Mouse (Mus musculus) liver, embryonic 12.5 days (tissue): ENCODE results near the gene Fgf22. TPM values are rescaled to one million over a fixed set of nuclear protein-coding genes. Genes with fewer than 3 reads are reported as not detected.

ENCODE experiments used
- ATAC-seq: fragments of 200-750 bp; cut with Nextera tagmentation; 2 replicates; pipeline ENCODE4 v1.8.0; 2017; ENCODE audit warnings: moderate number of reproducible peaks, mild to moderate bottlenecking, moderate library complexity
- H3K27ac ChIP-seq: fragments of 300-500 bp; sonication (generic); 2 replicates; pipeline ENCODE4 v1.5.1; 2016; ENCODE audit warnings: mild to moderate bottlenecking
- H3K27me3 ChIP-seq: fragments of 300-500 bp; sonication (generic); replicated peaks from 2 replicates; pipeline ENCODE4 v1.6.1; 2016; ENCODE audit warnings: mild to moderate bottlenecking, moderate library complexity
- H3K36me3 ChIP-seq: fragments of 300-500 bp; sonication (generic); 2 replicates; pipeline ENCODE4 v1.6.1; 2016; ENCODE audit warnings: mild to moderate bottlenecking, moderate library complexity
- H3K4me1 ChIP-seq: fragments of 300-500 bp; sonication (generic); 2 replicates; pipeline ENCODE4 v1.6.1; 2016
- H3K4me2 ChIP-seq: fragments of 300-500 bp; sonication (generic); 2 replicates; pipeline ENCODE4 v1.6.1; 2016; ENCODE audit warnings: mild to moderate bottlenecking, moderate library complexity
- H3K4me3 ChIP-seq: fragments of 300-500 bp; sonication (generic); 2 replicates; pipeline ENCODE4 v1.5.1; 2016; ENCODE audit warnings: mild to moderate bottlenecking, moderate library complexity
- H3K9ac ChIP-seq: fragments of 300-500 bp; sonication (generic); 2 replicates; pipeline ENCODE4 v1.6.1; 2016; ENCODE audit warnings: mild to moderate bottlenecking, moderate library complexity
- H3K9me3 ChIP-seq: fragments of 300-500 bp; sonication (generic); replicated peaks from 2 replicates; pipeline ENCODE4 v1.6.1; 2016; ENCODE audit warnings: mild to moderate bottlenecking, moderate library complexity
- WGBS: fragments of 180-500 bp; shearing (Covaris S2); methylation state at CpG from one replicate; pipeline ENCODE4 v1.1.7; 2016; ENCODE audit not compliant: insufficient replicate concordance; 5-methylcytosine and 5-hydroxymethylcytosine counted together
- polyA plus RNA-seq: library from polyadenylated mRNA; unstranded; fragments of >200 nt; fragmentation: Nextera tagmentation; extraction: Ambion mirVana; gene quantifications from 2 replicates; pipeline ENCODE4 v1.2.1, GENCODE M21; 2016

Gene Fgf22
- polyA plus RNA-seq, 1 experiment from 2014 or later = 0.11 TPM

DNA sequence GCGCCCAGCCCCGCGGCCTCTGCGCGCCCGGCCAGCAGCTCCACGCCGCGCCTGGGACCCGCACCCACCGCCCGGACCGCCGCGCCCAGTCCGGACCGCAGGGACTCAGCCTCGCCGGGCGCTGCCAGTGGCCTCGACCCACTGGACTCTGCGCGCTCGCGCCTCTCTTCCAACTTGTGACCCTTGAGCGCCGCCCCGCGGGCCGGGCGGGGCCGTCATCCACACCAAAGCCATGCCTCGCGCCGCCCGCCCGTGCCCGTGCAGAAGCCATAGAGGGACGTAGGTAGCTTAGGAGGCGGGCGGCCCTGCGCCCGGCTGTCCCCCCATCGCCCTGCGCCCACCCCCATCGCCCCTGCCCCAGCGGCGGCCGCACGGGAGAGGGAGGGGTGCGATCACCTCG, 19.5 kb upstream of the Fgf22 start:
- peaks cover 69% of the 10 kb centered on the region for H3K36me3 ChIP-seq
- H3K27ac ChIP-seq = no peak overlapping the region
- H3K4me3 ChIP-seq = no peak overlapping the region; the same call in 1 of the 2 replicates
- H3K27me3 ChIP-seq = peaks cover 15% of the 10 kb centered on the region
- peak overlapping the region; percentile 28 for H3K4me2 ChIP-seq
- no peak for ATAC-seq
- H3K9me3 ChIP-seq = peaks cover 19% of the 10 kb centered on the region; the same call in 1 of the 2 replicates
- H3K4me1 ChIP-seq = no peaks in the 10 kb centered on the region
- 47% methylated on average over 52 of the region's 52 CpGs for WGBS
- H3K9ac ChIP-seq = no peak overlapping the region

- Histone ChIP-seq H3K9ac (no peak overlapping the region), H3K9me3 (peaks cover 19% of the 10 kb centered on the region; the same call in 1 of the 2 replicates), H3K4me2 (no peak overlapping the region), H3K4me3 (no peak overlapping the region), H3K36me3 (peaks cover 82% of the 10 kb centered on the region), H3K27me3 (peaks cover 15% of the 10 kb centered on the region), H3K27ac (no peak overlapping the region), H3K4me1 (no peaks in the 10 kb centered on the region)
- 87% methylated on average over 14 of the region's 14 CpGs for WGBS
- ATAC-seq = no peak
Measured at GRCm38 (mm10) chr10:79736706-79737105, 18.2 kb upstream of the Fgf22 start.

GRCm38 (mm10) chr10:79738259-79738658, 16.6 kb upstream of the Fgf22 start:
- Histone ChIP-seq H3K9ac (no peak overlapping the region), H3K4me2 (no peak overlapping the region), H3K4me1 (no peaks in the 10 kb centered on the region), H3K9me3 (peaks cover 19% of the 10 kb centered on the region; the same call in 1 of the 2 replicates), H3K27me3 (peaks cover 15% of the 10 kb centered on the region), H3K36me3 (peaks cover 96% of the 10 kb centered on the region), H3K27ac (no peak overlapping the region), H3K4me3 (no peak overlapping the region)
- 91% methylated on average over 10 of the region's 10 CpGs for WGBS
- ATAC-seq = no peak

- H3K4me1 ChIP-seq = no peaks in the 10 kb centered on the region
- ATAC-seq = no peak
- H3K9me3 ChIP-seq = peaks cover 19% of the 10 kb centered on the region; the same call in 1 of the 2 replicates
- WGBS = 90% methylated on average over 28 of the region's 28 CpGs
- no peak overlapping the region for H3K4me2 ChIP-seq
- H3K9ac ChIP-seq = no peak overlapping the region
- H3K4me3 ChIP-seq = no peak overlapping the region
- H3K27me3 ChIP-seq = peaks cover 15% of the 10 kb centered on the region
- no peak overlapping the region for H3K27ac ChIP-seq
- H3K36me3 ChIP-seq = peaks cover 99% of the 10 kb centered on the region
Measured at GRCm38 (mm10) chr10:79739234-79739633, 15.6 kb upstream of the Fgf22 start.

GRCm38 (mm10) chr10:79740863-79741262, 14.0 kb upstream of the Fgf22 start:
- H3K9ac ChIP-seq = no peak overlapping the region

DNA sequence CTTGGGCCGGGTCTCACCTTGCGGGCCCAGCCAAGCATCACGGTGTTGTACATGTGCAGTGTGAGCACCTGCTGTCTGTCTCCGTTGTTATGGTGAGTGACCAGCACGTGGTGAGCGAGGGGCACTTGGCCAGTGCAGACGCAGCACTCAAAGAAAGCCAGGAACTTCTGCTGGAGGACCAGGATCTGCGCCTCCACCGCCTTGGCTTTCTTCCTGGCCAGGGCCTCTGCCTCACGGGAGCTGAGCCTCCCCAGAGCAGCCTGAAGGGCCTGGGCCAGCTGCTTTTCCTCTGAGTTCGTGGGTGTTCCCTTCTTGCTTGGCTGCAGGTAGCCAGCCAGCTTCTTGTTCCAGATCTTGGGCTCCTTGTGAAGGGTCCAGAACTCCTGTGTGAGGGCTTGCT, 11.7 kb upstream of the Fgf22 start:
- Histone ChIP-seq H3K4me1 (peaks cover 22% of the 10 kb centered on the region), H3K27ac (no peak overlapping the region), H3K4me3 (no peak overlapping the region), H3K4me2 (no peak overlapping the region), H3K27me3 (no peaks in the 10 kb centered on the region), H3K9ac (no peak overlapping the region), H3K36me3 (peaks cover 62% of the 10 kb centered on the region), H3K9me3 (0 out of 2 replicates have a peak, but pooled peaks cover 8% of the 10 kb centered on the region)
- WGBS = 86% methylated on average over 11 of the region's 11 CpGs
- ATAC-seq = no peak

More at GRCm38 (mm10) chr10:79740863-79741262, 14.0 kb upstream of the Fgf22 start:
- 79% methylated on average over 11 of the region's 11 CpGs for WGBS
- H3K4me3 ChIP-seq = no peak overlapping the region
- no peak overlapping the region for H3K4me2 ChIP-seq
- H3K4me1 ChIP-seq = peaks cover 8% of the 10 kb centered on the region
- H3K27ac ChIP-seq = no peak overlapping the region
- H3K27me3 ChIP-seq = peaks cover 4% of the 10 kb centered on the region; the same call in 1 of the 2 replicates
- no peak for ATAC-seq
- H3K9me3 ChIP-seq = peaks cover 12% of the 10 kb centered on the region; the same call in 1 of the 2 replicates
- peaks cover 85% of the 10 kb centered on the region for H3K36me3 ChIP-seq

DNA sequence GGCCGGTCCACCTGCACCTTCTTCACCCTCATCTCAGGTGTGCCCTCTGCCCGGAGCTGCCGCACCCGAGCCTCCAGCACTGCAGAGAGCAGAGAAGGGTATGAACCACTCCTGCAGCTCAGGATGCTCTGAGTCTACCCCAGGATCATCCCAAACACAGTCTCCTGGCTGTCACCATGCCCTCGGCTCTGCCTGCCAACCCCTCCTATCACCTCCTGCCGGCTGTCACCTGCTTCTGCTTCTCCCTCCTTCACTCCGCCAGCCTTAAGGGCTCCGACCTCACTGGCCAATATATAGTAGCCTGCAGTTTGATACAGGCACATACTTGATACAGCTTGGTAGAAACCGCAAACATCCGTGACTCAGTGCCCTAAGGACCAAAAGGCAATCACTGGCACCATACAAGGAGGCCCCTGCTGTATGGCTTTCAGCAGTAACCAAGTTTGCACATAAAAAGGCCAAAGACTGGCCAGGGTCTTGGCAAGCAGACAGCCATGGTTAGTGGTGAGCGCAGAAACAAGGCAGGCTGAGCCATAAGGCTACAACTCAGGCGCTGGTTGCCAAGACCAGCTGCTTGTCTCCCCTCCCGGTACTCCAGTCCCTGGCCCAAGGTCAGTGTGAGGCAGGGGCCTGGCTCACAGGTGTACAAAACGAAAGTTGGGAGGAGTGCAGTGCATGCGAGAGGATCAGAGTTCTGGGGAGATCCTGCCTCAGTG, 11.1 kb upstream of the Fgf22 start:
- H3K27me3 ChIP-seq = no peaks in the 10 kb centered on the region
- no peak overlapping the region for H3K27ac ChIP-seq
- no peak overlapping the region for H3K9ac ChIP-seq
- no peak overlapping the region for H3K4me3 ChIP-seq
- H3K4me2 ChIP-seq = no peak overlapping the region
- H3K4me1 ChIP-seq = peaks cover 22% of the 10 kb centered on the region
- 0 out of 2 replicates have a peak, but pooled peaks cover 8% of the 10 kb centered on the region for H3K9me3 ChIP-seq
- 83% methylated on average over 15 of the region's 15 CpGs for WGBS
- no peak for ATAC-seq
- peaks cover 56% of the 10 kb centered on the region for H3K36me3 ChIP-seq

DNA sequence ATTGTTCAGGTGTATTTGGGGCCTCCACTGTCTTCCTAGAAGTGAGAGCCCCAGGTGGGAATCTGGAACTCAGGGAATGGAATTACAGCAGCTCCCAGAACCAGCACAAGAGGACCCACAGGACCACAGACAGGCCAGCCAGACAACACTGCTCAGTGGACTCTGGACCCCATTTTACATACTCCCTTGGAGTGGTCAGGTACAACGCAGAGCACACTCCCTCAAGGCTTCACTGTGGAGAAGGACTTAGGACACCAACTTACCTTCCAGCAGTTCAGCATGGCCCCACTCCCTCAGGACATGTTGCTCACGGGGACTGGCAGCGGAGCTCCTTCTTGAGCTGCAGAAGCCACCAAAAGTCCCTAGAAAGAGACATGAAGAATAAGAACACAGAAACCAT, 9.5 kb upstream of the Fgf22 start:
- Histone ChIP-seq H3K4me1 (peaks cover 32% of the 10 kb centered on the region), H3K9ac (peak overlapping the region; percentile 72; the same call in 1 of the 2 replicates), H3K4me2 (peak overlapping the region; percentile 84), H3K27me3 (no peaks in the 10 kb centered on the region), H3K27ac (no peak overlapping the region), H3K9me3 (no peaks in the 10 kb centered on the region), H3K36me3 (peaks cover 40% of the 10 kb centered on the region), H3K4me3 (peak overlapping the region; percentile 71)
- 82% methylated on average over 3 of the region's 3 CpGs for WGBS
- no peak for ATAC-seq

DNA sequence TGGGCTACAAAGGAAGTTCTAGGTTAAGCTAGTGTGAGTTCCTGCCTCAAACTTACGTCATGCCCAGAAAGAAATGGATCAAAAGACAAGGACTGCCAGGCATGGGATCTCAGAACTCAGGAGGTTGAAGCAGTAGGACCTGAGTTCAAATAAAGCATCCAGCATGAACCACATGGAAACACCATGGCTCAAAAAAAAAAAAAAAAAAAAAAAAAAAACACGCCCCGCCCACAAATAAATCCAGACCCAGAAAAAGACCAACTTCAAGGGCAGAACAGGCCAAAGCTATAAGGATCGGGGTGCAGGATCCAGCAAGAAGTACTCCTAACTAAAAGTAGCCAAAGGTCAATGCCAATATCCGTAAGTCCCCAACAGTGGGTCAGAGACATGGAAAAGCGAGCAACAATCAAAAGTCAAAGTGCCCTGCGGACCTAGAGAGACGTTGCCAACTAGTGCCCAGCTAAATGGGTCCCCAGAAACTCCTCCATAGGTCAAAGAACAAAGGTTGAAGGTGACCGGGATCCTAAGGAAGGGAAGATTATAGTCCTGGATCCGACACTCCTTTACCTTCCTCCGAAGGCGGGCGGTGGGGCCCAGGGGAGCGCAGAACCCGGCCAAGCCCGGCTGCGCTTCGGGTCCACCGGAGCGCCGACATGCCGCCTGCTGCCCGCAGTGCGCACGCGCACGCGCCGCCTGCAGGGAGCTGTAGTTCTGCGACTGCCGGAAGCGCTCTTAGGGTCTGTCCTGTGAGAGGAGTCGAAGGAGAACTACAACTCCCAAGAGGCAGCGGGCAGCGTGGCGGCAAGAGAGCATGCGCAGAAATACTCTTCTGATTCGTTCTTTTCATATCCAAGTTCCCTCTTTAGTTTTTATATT, 8.7 kb upstream of the Fgf22 start, which contains the start of gene Polrmt:
Gene Polrmt (minus strand): TSS at position 684 of the 876 bp plus-strand sequence.
- Histone ChIP-seq H3K27me3 (no peaks in the 10 kb centered on the region), H3K9me3 (no peaks in the 10 kb centered on the region), H3K36me3 (peaks cover 33% of the 10 kb centered on the region), H3K4me3 (peak within 1 kb of the TSS; percentile 71), H3K9ac (peak within 1 kb of the TSS; percentile 72), H3K4me2 (peak within 1 kb of the TSS; percentile 84), H3K27ac (peak within 1 kb of the TSS; percentile 82), H3K4me1 (peaks cover 32% of the 10 kb centered on the region)
- peak; percentile 96 for ATAC-seq
- WGBS = 3% methylated on average over 38 of the region's 38 CpGs

DNA sequence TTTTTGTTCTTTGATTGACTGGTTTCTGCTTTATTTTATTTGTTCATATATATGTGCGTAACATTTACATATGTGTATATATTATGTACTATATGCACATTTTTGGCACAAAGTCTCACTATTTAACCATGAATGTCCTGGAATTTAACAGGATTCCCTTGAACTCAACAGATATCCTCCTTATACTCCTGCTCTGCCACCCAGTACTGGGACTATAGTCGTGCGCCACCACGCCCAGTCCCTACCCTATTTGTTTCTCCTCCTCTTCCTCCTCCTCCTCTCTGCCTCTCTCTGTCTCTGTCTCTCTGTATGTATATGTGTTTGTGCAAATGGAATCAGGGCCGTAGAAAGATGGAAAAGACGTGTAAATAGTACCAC, 8.1 kb upstream of the Fgf22 start:
- ATAC-seq = peak; percentile 80
- H3K9ac ChIP-seq = peak overlapping the region; percentile 37; the same call in 1 of the 2 replicates
- peaks cover 32% of the 10 kb centered on the region for H3K4me1 ChIP-seq
- peak overlapping the region; percentile 71 for H3K4me3 ChIP-seq
- H3K36me3 ChIP-seq = peaks cover 26% of the 10 kb centered on the region
- 25% methylated on average over 6 of the region's 6 CpGs for WGBS
- peaks cover 6% of the 10 kb centered on the region for H3K27me3 ChIP-seq
- H3K4me2 ChIP-seq = peak overlapping the region; percentile 84
- H3K27ac ChIP-seq = peak overlapping the region; percentile 82
- H3K9me3 ChIP-seq = no peaks in the 10 kb centered on the region

DNA sequence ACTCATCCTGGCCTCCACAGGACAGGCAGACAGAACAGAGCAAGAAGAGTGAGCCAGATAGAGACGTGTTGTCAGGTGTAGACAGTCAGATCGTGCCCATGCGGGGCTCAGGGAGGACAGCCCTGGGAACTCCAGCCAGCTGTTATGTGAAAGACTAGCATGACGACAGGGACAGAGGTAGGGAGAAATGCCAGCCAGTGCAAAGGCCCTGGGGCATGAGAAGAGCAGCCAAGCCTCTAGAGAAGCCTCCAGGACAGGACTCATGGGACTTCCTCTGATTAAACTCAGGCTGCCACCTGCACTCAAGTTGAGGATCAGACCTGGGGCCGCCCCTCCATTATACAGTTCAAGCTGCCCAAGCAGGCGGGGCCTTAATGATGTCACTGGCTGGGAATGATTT, 6.4 kb upstream of the Fgf22 start:
- Histone ChIP-seq H3K4me2 (no peak overlapping the region), H3K4me3 (no peak overlapping the region), H3K9ac (no peak overlapping the region), H3K4me1 (peaks cover 32% of the 10 kb centered on the region), H3K36me3 (peaks cover 10% of the 10 kb centered on the region), H3K9me3 (no peaks in the 10 kb centered on the region), H3K27ac (0 out of 2 replicates have a peak overlapping the region, but pooled peaks have one; percentile 33), H3K27me3 (peaks cover 10% of the 10 kb centered on the region)
- ATAC-seq = no peak
- 70% methylated on average over 6 of the region's 6 CpGs for WGBS

GRCm38 (mm10) chr10:79755854-79756253, 978 bp downstream of the Fgf22 start:
- Histone ChIP-seq H3K36me3 (peaks cover 51% of the 10 kb centered on the region), H3K9me3 (no peaks in the 10 kb centered on the region), H3K27ac (no peak overlapping the region), H3K9ac (no peak overlapping the region), H3K4me2 (no peak overlapping the region), H3K27me3 (peaks cover 23% of the 10 kb centered on the region), H3K4me3 (no peak overlapping the region), H3K4me1 (peaks cover 13% of the 10 kb centered on the region)
- ATAC-seq = no peak
- WGBS = 64% methylated on average over 3 of the region's 3 CpGs
